Mouse (Mus musculus) embryonic facial prominence, embryonic 12.5 days (tissue): Measurements from ENCODE around the gene Abhd14a. TPM values are rescaled to one million over a fixed set of nuclear protein-coding genes. Genes with fewer than 3 reads are reported as not detected.
A peak's percentile ranks its signal among the peaks of the same experiment; 100 is the strongest.

Experiments
- ATAC-seq: fragments of 200-750 bp; cut with Nextera tagmentation; 2 replicates; pipeline ENCODE4 v1.8.0; 2017; ENCODE audit not compliant: insufficient number of reproducible peaks, insufficient read depth, low FRiP score, low TSS enrichment
- H3K27ac ChIP-seq: fragments of 300-500 bp; sonication (generic); 2 replicates; pipeline ENCODE4 v1.5.1; 2016; ENCODE audit warnings: mild to moderate bottlenecking
- H3K27me3 ChIP-seq: fragments of 300-500 bp; sonication (generic); 2 replicates; pipeline ENCODE4 v1.6.1; 2016; ENCODE audit warnings: mild to moderate bottlenecking, moderate library complexity
- H3K36me3 ChIP-seq: fragments of 300-500 bp; sonication (generic); 2 replicates; pipeline ENCODE4 v1.6.1; 2016; ENCODE audit warnings: mild to moderate bottlenecking
- H3K4me1 ChIP-seq: fragments of 300-500 bp; sonication (generic); 2 replicates; pipeline ENCODE4 v1.6.1; 2016
- H3K4me2 ChIP-seq: fragments of 300-500 bp; sonication (generic); replicated peaks from 2 replicates; pipeline ENCODE4 v1.6.1; 2016; ENCODE audit warnings: mild to moderate bottlenecking, moderate library complexity
- H3K4me3 ChIP-seq: fragments of 300-500 bp; sonication (generic); 2 replicates; pipeline ENCODE4 v1.5.1; 2016; ENCODE audit warnings: mild to moderate bottlenecking
- H3K9ac ChIP-seq: fragments of 300-500 bp; sonication (generic); 2 replicates; pipeline ENCODE4 v1.6.1; 2016; ENCODE audit warnings: mild to moderate bottlenecking, moderate library complexity
- H3K9me3 ChIP-seq: fragments of 300-500 bp; sonication (generic); 2 replicates; pipeline ENCODE4 v1.6.1; 2016; ENCODE audit warnings: mild to moderate bottlenecking, moderate library complexity
- WGBS: fragments of 180-500 bp; shearing (Covaris S2); methylation state at CpG from one replicate; pipeline ENCODE4 v1.1.7; 2016; 5-methylcytosine and 5-hydroxymethylcytosine counted together
- polyA plus RNA-seq: library from polyadenylated mRNA; unstranded; fragments of >200 nt; fragmentation: Nextera tagmentation; extraction: Ambion mirVana; gene quantifications from 2 replicates; pipeline ENCODE4 v1.2.1, GENCODE M21; 2016

The Abhd14a gene
- polyA plus RNA-seq, 1 experiment from 2014 or later: 58.5 TPM

- H3K4me2 ChIP-seq: no peak overlapping the region
- H3K4me1 ChIP-seq: peaks cover 24% of the 10 kb centered on the region
- H3K36me3 ChIP-seq: peaks cover 9% of the 10 kb centered on the region
Observed at GRCm38 (mm10) chr9:106467746-106468145, 20.3 kb upstream of the Abhd14a start.

DNA sequence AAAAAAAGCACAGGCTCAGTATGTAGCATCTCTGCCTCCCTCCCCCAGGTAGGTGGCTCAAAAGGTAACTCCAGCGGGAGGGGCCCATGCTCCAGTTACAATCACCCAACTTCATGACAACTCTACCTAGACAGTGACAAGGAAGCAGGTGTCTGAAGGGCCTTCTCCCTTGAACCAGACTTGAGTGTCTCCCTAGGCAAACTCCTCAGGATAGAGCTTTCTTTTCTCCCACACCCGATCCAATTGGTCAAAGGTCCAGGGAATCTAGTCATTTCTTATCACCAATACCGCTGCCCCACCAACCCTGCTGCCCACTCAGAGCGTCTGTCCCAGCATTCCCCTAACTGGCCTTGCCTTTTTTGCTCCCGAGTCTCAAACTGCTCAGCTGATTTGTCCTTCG, 19.2 kb upstream of the Abhd14a start:
- no peak overlapping the region for H3K9ac ChIP-seq
- peaks cover 16% of the 10 kb centered on the region for H3K4me1 ChIP-seq
- no peak for ATAC-seq
- 0 out of 2 replicates have a peak, but pooled peaks cover 8% of the 10 kb centered on the region for H3K27me3 ChIP-seq
- 90% methylated on average over 6 of the region's 6 CpGs for WGBS
- no peak overlapping the region for H3K4me2 ChIP-seq
- H3K27ac ChIP-seq: no peak overlapping the region
- peaks cover 19% of the 10 kb centered on the region for H3K36me3 ChIP-seq
- H3K4me3 ChIP-seq: no peak overlapping the region
- no peaks in the 10 kb centered on the region for H3K9me3 ChIP-seq

More at GRCm38 (mm10) chr9:106467746-106468145, 20.3 kb upstream of the Abhd14a start:
- H3K27ac ChIP-seq: no peak overlapping the region
- H3K27me3 ChIP-seq: 0 out of 2 replicates have a peak, but pooled peaks cover 8% of the 10 kb centered on the region
- H3K4me3 ChIP-seq: no peak overlapping the region
- 75% methylated on average over 7 of the region's 7 CpGs for WGBS
- no peak for ATAC-seq
- H3K9me3 ChIP-seq: no peaks in the 10 kb centered on the region
- H3K9ac ChIP-seq: no peak overlapping the region

GRCm38 (mm10) chr9:106465571-106466200, 18.2 kb upstream of the Abhd14a start, which contains the start of gene Gpr62:
TSS of gene Gpr62 (minus strand) at chr9:106465938.
- no peaks in the 10 kb centered on the region for H3K9me3 ChIP-seq
- peaks cover 28% of the 10 kb centered on the region for H3K36me3 ChIP-seq
- 36% methylated on average over 26 of the region's 26 CpGs for WGBS
- H3K4me3 ChIP-seq: peak within 1 kb of the TSS; percentile 53
- peak within 1 kb of the TSS; percentile 50; the same call in 1 of the 2 replicates for H3K27ac ChIP-seq
- ATAC-seq: no peak
- H3K4me1 ChIP-seq: peaks cover 12% of the 10 kb centered on the region
- peak within 1 kb of the TSS; percentile 89 for H3K4me2 ChIP-seq
- peak within 1 kb of the TSS; percentile 72 for H3K9ac ChIP-seq
- H3K27me3 ChIP-seq: 0 out of 2 replicates have a peak, but pooled peaks cover 8% of the 10 kb centered on the region

DNA sequence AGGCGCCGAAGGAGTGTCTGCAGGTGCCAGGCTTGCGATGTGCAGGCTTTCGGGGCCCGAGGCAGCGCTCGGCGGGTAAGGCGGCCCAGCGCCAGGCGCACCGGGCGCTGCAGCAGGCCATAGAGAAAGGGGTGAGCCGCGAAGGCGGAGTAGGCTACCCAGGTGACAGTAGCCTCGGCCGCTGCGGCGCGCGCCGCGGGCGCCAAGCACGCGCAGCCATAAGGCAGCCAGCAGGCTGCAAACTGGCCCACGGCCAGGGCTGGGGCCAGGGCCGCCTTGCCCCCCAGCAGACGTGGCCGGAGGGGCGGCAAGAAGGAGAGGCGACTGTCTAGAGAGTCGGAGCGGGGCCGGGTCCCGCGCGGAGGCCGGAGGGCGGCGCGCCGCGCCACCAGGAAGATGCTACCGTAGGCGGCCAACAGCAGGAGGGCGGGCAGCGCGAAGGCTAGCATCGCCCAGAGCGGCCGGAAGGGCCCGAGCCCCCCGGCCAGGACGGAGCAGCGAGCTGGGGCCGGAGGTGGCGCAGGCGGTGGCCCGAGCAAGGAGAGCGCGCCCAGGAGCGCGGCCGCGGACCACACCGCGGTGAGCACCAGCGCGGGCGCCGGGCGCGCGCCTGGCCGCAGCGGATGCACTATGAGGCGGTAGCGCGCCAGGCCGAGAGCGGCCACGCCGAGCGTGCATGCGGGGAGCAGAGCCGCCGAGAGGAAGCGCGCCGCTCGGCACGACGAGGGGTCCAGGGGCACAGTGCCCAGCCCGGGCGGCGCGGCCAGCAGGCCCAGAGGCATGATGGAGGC, 17.5 kb upstream of the Abhd14a start:
- WGBS: 2% methylated on average over 97 of the region's 99 CpGs
- peak; percentile 53 for ATAC-seq
- Histone ChIP-seq H3K4me1 (peaks cover 16% of the 10 kb centered on the region), H3K36me3 (peaks cover 35% of the 10 kb centered on the region), H3K9ac (peak overlapping the region; percentile 72), H3K27ac (peak overlapping the region; percentile 50; the same call in 1 of the 2 replicates), H3K4me3 (peak overlapping the region; percentile 53), H3K27me3 (0 out of 2 replicates have a peak, but pooled peaks cover 8% of the 10 kb centered on the region), H3K9me3 (no peaks in the 10 kb centered on the region), H3K4me2 (peak overlapping the region; percentile 89)

DNA sequence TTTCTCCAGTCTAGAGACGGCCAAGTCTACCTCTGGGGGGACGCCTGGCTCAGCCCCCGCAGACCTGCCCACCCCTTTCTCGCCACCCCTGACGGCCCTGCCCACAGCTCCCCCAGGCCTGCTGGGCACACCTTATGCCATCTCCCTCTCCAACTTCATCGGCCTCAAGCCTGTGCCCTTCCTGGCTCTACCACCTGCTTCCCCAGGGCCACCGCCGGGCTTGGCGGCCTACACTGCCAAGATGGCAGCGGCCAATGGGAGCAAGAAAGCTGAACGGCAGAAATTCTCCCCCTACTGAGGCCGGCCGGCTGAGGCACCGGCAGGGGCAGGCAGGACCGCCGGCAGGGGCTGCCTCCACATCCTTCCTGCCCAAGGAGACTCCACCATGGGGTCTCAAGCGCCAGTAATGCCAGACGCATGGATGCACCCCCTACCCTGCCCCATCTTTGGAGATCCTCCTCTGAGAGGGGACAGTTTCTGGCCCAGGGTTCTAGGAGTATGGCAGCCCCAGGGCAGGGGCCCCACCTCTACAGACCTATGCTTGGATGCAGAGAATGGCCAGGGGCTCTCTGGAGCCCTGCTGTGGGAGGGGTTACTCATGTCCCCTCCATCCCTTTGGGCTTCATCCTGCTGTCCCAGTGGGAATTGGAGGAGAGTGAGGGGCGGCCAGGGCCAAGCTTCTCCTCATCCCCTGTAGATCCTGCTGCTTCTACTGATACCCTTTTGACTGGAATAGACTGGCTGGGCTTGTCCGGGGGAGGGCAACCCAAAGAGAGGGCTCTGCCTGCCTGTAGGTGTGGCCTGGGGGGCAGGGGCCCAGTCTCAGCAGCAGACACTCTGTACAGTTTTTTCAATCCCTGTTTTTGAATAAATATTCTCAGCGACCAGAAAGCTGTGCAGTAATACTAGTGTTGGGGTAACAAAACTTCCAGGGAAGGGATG, 15.9 kb upstream of the Abhd14a start:
- H3K4me1 ChIP-seq: peaks cover 23% of the 10 kb centered on the region
- H3K27ac ChIP-seq: no peak overlapping the region
- peak overlapping the region; percentile 40 for H3K9ac ChIP-seq
- ATAC-seq: no peak
- no peak overlapping the region for H3K4me3 ChIP-seq
- 84% methylated on average over 21 of the region's 21 CpGs for WGBS
- H3K9me3 ChIP-seq: no peaks in the 10 kb centered on the region
- no peak overlapping the region for H3K4me2 ChIP-seq
- H3K27me3 ChIP-seq: 0 out of 2 replicates have a peak, but pooled peaks cover 8% of the 10 kb centered on the region
- peaks cover 42% of the 10 kb centered on the region for H3K36me3 ChIP-seq

DNA sequence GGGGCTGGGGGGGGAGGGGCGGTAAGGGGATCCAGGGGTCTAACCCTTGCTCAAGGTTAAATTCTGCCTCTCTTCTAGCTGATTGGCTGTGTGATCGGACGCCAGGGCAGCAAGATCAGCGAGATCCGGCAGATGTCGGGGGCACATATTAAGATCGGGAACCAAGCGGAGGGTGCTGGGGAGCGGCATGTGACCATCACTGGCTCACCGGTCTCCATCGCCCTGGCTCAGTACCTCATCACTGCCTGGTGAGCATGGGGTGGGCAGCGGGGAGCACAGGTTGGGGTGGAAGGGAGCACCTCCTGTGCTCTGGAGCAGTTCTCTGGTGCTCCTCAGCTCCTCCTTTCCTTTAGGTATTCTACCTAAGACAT, 14.9 kb upstream of the Abhd14a start:
- Histone ChIP-seq H3K36me3 (peaks cover 42% of the 10 kb centered on the region), H3K4me2 (no peak overlapping the region), H3K9ac (no peak overlapping the region), H3K4me1 (peaks cover 33% of the 10 kb centered on the region), H3K4me3 (no peak overlapping the region), H3K27me3 (0 out of 2 replicates have a peak, but pooled peaks cover 8% of the 10 kb centered on the region), H3K27ac (no peak overlapping the region), H3K9me3 (no peaks in the 10 kb centered on the region)
- WGBS: 87% methylated on average over 12 of the region's 12 CpGs
- no peak for ATAC-seq

- peaks cover 42% of the 10 kb centered on the region for H3K36me3 ChIP-seq
- peaks cover 39% of the 10 kb centered on the region for H3K4me1 ChIP-seq
- no peak overlapping the region for H3K4me2 ChIP-seq
- no peak overlapping the region for H3K9ac ChIP-seq
- 81% methylated on average over 16 of the region's 16 CpGs for WGBS
- no peak overlapping the region for H3K4me3 ChIP-seq
- H3K27me3 ChIP-seq: 0 out of 2 replicates have a peak, but pooled peaks cover 8% of the 10 kb centered on the region
- no peaks in the 10 kb centered on the region for H3K9me3 ChIP-seq
- H3K27ac ChIP-seq: no peak overlapping the region
- ATAC-seq: no peak
Observed at GRCm38 (mm10) chr9:106461641-106462429, 14.4 kb upstream of the Abhd14a start.

DNA sequence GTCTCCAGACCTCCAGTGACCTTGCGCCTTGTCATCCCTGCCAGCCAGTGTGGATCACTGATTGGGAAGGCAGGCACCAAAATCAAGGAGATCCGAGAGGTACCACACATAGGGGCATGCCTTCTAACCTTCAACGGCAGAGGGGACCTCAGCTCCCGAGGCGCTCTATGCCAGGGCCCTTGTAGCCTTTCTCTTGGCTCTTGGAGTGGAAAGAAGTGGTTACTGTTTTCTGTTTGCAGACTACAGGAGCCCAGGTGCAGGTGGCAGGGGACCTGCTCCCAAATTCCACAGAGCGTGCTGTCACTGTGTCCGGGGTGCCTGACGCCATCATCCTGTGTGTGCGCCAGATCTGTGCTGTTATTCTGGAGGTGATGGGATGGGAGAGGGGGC, 13.5 kb upstream of the Abhd14a start:
- peaks cover 42% of the 10 kb centered on the region for H3K36me3 ChIP-seq
- no peak overlapping the region; the same call in 1 of the 2 replicates for H3K9ac ChIP-seq
- peaks cover 47% of the 10 kb centered on the region for H3K4me1 ChIP-seq
- WGBS: 93% methylated on average over 9 of the region's 9 CpGs
- ATAC-seq: no peak
- no peaks in the 10 kb centered on the region for H3K9me3 ChIP-seq
- no peak overlapping the region for H3K27ac ChIP-seq
- 0 out of 2 replicates have a peak, but pooled peaks cover 8% of the 10 kb centered on the region for H3K27me3 ChIP-seq
- H3K4me3 ChIP-seq: no peak overlapping the region
- H3K4me2 ChIP-seq: no peak overlapping the region

GRCm38 (mm10) chr9:106460401-106461025, 13.0 kb upstream of the Abhd14a start:
- Histone ChIP-seq H3K36me3 (peaks cover 42% of the 10 kb centered on the region), H3K9me3 (no peaks in the 10 kb centered on the region), H3K9ac (no peak overlapping the region; the same call in 1 of the 2 replicates), H3K27ac (peak overlapping the region; percentile 30; the same call in 1 of the 2 replicates), H3K4me3 (no peak overlapping the region), H3K27me3 (0 out of 2 replicates have a peak, but pooled peaks cover 8% of the 10 kb centered on the region), H3K4me2 (no peak overlapping the region), H3K4me1 (peaks cover 52% of the 10 kb centered on the region)
- WGBS: 70% methylated on average over 18 of the region's 18 CpGs
- no peak for ATAC-seq

DNA sequence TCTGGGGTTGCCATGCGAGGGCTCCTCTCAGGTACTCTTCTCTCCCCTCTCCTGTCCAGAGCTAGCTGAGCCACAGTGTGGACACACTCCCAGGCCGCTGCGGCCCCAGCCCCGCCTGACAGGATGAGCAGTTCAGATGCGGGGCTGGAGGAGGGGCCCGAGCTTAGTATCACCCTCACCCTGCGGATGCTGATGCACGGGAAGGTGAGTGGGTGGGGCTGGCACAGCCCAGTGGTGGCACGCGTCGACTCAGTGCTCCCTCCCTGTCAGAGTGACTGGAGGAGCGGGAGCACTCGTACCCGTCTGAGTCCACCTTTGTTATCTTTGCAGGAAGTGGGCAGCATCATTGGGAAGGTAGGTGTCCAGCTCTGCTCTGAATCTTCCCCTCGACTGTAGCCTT, 12.5 kb upstream of the Abhd14a start:
- no peak overlapping the region for H3K27ac ChIP-seq
- 80% methylated on average over 15 of the region's 15 CpGs for WGBS
- peaks cover 42% of the 10 kb centered on the region for H3K36me3 ChIP-seq
- H3K4me2 ChIP-seq: no peak overlapping the region
- no peak for ATAC-seq
- H3K4me3 ChIP-seq: no peak overlapping the region
- H3K4me1 ChIP-seq: peaks cover 58% of the 10 kb centered on the region
- H3K9me3 ChIP-seq: no peaks in the 10 kb centered on the region
- H3K27me3 ChIP-seq: 0 out of 2 replicates have a peak, but pooled peaks cover 8% of the 10 kb centered on the region
- no peak overlapping the region for H3K9ac ChIP-seq
